Mouse (Mus musculus) adrenal gland, postnatal 10 days (tissue): ENCODE results near the gene Gas7. TPM values are rescaled to one million over a fixed set of nuclear protein-coding genes. Genes with fewer than 3 reads are reported as not detected.

Experiments used
- DNase-seq: peaks from one replicate; pipeline ENCODE4 v3.0.0; 2021; ENCODE audit warnings: mixed read lengths
- total RNA-seq, 2 experiments: library from RNA; stranded (reverse); gene quantifications; 2 replicates each; pipeline ENCODE4 v1.2.3; 2021

Gene Gas7
- total RNA-seq, 2 experiments from 2014 or later = 22.5 to 25.8 TPM

DNA sequence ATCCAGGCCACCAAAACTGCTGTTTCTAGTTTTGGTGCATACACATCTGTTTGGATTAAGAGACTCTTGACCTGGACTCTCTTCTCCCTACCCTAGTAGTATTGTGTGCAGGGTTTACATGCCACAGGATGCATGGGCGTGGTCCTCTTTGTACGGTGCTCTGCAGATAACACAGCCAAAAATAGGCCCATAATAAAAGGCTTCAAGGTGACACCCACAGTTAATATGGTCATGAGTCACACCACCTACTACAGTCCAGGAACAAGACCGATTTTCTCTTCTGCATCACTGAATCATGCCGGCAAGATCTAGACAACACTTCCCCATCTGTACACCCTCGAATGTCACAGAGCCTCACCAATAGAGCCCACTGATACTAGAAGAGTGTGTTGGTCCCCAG is 266.2 kb downstream of the Gas7 start:
- DNase-seq = no peak

DNA sequence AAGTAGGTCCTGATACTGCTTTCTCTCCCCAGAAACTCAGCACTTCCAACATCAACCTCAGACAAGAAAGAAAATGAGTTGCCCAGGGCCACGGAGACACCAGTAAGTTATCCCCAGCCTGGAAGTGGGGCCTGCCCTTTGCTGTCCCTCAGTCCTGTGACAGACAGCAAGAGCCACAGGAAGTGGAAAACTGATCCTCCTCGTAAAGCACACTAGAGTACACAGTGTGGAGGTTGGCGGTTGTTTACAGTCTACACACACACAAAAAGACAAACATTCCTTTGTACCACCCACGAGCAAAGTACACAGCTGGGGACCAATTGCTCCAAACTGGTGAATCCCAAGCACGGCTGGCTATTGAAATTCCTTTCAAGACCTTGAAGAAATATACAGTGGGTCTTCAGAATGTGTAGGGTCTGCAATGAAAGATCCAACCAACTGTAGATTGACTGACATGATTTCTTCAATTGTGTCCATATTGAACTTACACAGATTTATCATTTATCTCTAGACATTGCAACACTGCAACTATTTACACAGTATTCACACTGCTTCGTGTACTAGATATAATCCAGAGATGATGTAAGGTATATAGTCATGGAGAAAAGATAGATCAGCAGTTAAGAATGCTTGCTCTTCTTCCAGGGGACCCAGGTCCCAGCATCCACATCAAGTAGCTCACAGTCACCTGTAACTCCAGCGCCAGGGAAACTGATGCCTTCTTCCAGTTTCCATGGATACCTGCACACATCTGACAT is 267.3 kb downstream of the Gas7 start:
- no peak for DNase-seq

- no peak for DNase-seq
These were observed 268.2 kb downstream of the Gas7 start for GRCm38 (mm10) chr11:67723231-67724013.

DNA sequence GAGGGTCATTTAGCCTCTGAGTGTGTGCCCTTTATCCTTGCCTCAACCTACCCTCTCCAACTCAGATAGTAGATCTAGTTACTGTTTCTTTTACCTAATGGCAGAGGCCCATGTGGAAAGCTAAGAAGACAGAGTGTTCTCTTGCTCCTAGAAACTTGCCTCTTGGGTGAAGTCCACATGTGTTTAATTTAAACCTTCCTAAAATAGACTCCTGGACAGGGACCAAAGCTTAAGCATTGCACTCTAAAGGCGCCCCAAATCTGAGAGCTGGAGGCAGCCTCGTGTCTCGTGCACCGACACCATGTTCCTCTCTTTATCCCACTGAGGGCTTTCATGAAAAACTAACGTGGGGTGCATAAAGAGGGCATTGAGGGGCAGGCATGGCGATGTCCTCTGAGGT is 271.9 kb downstream of the Gas7 start:
- DNase-seq = no peak

DNA sequence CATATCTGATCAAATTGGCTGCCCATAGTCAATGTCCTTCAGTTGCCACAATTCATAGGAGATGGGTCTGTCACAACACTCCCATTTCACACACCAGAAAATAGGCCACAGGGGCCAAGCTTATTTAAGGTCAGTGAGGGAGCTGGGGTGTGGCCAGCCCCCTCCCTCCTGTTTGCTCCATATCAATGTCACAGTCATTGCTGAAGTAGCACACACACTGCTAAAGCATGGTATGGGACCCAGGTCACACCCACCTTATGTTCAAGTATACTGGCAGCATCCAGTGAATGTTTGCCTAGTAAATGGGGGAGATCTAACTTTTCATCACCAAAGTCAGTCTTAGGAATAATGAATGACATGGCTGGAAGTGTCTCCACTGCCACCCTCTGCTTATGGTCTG is 273.5 kb downstream of the Gas7 start:
- no peak for DNase-seq

- no peak for DNase-seq
These were observed 275.8 kb downstream of the Gas7 start for GRCm38 (mm10) chr11:67731056-67731455.

GRCm38 (mm10) chr11:67733726-67734125 is 278.5 kb downstream of the Gas7 start:
- no peak for DNase-seq

GRCm38 (mm10) chr11:67734597-67734996 is 279.4 kb downstream of the Gas7 start:
- no peak for DNase-seq

DNA sequence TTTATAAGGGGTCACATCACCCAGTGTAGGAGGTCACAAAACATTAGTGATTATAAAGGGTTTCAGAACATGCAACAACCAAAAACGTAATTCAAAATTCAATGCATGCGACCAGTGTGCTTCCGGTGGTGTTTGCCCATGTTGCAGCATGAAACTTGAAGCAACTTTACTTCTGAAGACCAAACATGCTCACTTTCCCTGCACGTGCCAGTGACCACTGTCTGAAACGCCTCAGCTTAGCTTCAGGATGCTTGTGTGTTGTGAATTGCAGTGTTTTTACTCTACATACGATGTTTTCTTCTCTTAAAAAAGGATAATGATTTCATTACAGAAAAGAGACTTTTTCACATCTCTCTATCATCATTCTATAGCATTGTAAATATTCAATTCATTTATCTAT is 283.1 kb downstream of the Gas7 start:
- DNase-seq = no peak

Other genes starting within 250 kb of the Gas7 start
- 100 to 1,000 TPM in 1 of 2 experiments, 10 to 100 TPM in 1; 28.5 to 148 TPM for gene Myh4, start 217.4 kb upstream of the Gas7 start, total RNA-seq
- gene Myh8, start 178.3 kb upstream of the Gas7 start, total RNA-seq = 100 to 1,000 TPM in 1 of 2 experiments, 10 to 100 TPM in 1; 28.5 to 190 TPM
- under 1 TPM; 0.06 TPM for gene Myh13, start 133.8 kb upstream of the Gas7 start, total RNA-seq
- not detected for gene Rcvrn, start 239.9 kb downstream of the Gas7 start, total RNA-seq